Mouse (Mus musculus) cerebellum, adult 9-11 months (tissue): ENCODE results near the gene Drosha.

ENCODE experiments used
- DNase-seq: peaks from one replicate; pipeline ENCODE4 v3.0.0; 2022

Drosha gene

GRCm38 (mm10) chr15:12833385-12833784 lies 8.8 kb downstream of the Drosha start:
- DNase-seq, result no peak

- no peak for DNase-seq
These were observed 9.6 kb downstream of the Drosha start for GRCm38 (mm10) chr15:12834231-12834630.

- DNase-seq, result no peak
These were observed 16.1 kb downstream of the Drosha start for GRCm38 (mm10) chr15:12840737-12841136.

- DNase-seq, result no peak
These were observed 18.2 kb downstream of the Drosha start for GRCm38 (mm10) chr15:12842833-12843232.

GRCm38 (mm10) chr15:12848196-12848975 lies 23.8 kb downstream of the Drosha start:
- DNase-seq, result no peak

GRCm38 (mm10) chr15:12849373-12849772 lies 24.8 kb downstream of the Drosha start:
- no peak for DNase-seq

- no peak for DNase-seq
These were observed 28.9 kb downstream of the Drosha start for GRCm38 (mm10) chr15:12853471-12853870.

GRCm38 (mm10) chr15:12856780-12857179 lies 32.2 kb downstream of the Drosha start:
- DNase-seq, result no peak

GRCm38 (mm10) chr15:12857840-12858516 lies 33.4 kb downstream of the Drosha start:
- DNase-seq, result no peak

- DNase-seq, result no peak
These were observed 34.0 kb downstream of the Drosha start for GRCm38 (mm10) chr15:12858645-12859044.

GRCm38 (mm10) chr15:12862061-12862460 lies 37.4 kb downstream of the Drosha start:
- DNase-seq, result no peak

- DNase-seq, result no peak
These were observed 39.1 kb downstream of the Drosha start for GRCm38 (mm10) chr15:12863669-12864068.

- no peak for DNase-seq
These were observed 41.1 kb downstream of the Drosha start for GRCm38 (mm10) chr15:12865595-12866314.

GRCm38 (mm10) chr15:12867269-12867668 lies 42.7 kb downstream of the Drosha start:
- no peak for DNase-seq

GRCm38 (mm10) chr15:12875442-12876176 lies 51.0 kb downstream of the Drosha start:
- no peak for DNase-seq

GRCm38 (mm10) chr15:12876266-12876665 lies 51.7 kb downstream of the Drosha start:
- DNase-seq, result no peak

- no peak for DNase-seq
These were observed 52.3 kb downstream of the Drosha start for GRCm38 (mm10) chr15:12876881-12877280.

- DNase-seq, result no peak
These were observed 53.3 kb downstream of the Drosha start for GRCm38 (mm10) chr15:12877934-12878333.

GRCm38 (mm10) chr15:12878581-12878980 lies 54.0 kb downstream of the Drosha start:
- no peak for DNase-seq

GRCm38 (mm10) chr15:12879937-12880336 lies 55.3 kb downstream of the Drosha start:
- no peak for DNase-seq

- DNase-seq, result no peak
These were observed 60.2 kb downstream of the Drosha start for GRCm38 (mm10) chr15:12884855-12885254.

GRCm38 (mm10) chr15:12885361-12885760 lies 60.7 kb downstream of the Drosha start:
- DNase-seq, result no peak

- DNase-seq, result no peak
These were observed 62.6 kb downstream of the Drosha start for GRCm38 (mm10) chr15:12887206-12887605.
